Mouse (Mus musculus): Measurements from ENCODE around the gene Plod1. TPM values are rescaled to one million over a fixed set of nuclear protein-coding genes. Genes with fewer than 3 reads are reported as not detected.

Gene Plod1
- polyA plus RNA-seq, 1 experiment from 2014 or later, result 46.9 TPM

GRCm38 (mm10) chr4:147888237-147888636, 48.3 kb downstream of the Plod1 start:
- H3K9ac ChIP-seq, result no peak overlapping the region
- H3K27me3 ChIP-seq (replicated peaks), result no peaks in the 10 kb centered on the region
- H3K27ac ChIP-seq (ENCODE audit: poor library complexity, severe bottlenecking), result no peak overlapping the region
- no peak overlapping the region for H3K4me2 ChIP-seq
- H3K4me3 ChIP-seq, result no peak overlapping the region
- H3K9me3 ChIP-seq (replicated peaks), result no peaks in the 10 kb centered on the region
- no peak for ATAC-seq (ENCODE audit: insufficient number of reproducible peaks, low FRiP score)
- H3K36me3 ChIP-seq, result peaks cover 94% of the 10 kb centered on the region
- H3K4me1 ChIP-seq (replicated peaks), result no peaks in the 10 kb centered on the region
- 90% methylated on average over 4 of the region's 4 CpGs for WGBS

GRCm38 (mm10) chr4:147887277-147887676, 49.3 kb downstream of the Plod1 start:
- Histone ChIP-seq H3K27me3 (replicated peaks) (no peaks in the 10 kb centered on the region), H3K9ac (no peak overlapping the region), H3K4me3 (no peak overlapping the region), H3K4me1 (replicated peaks) (no peaks in the 10 kb centered on the region), H3K27ac (ENCODE audit: poor library complexity, severe bottlenecking) (no peak overlapping the region), H3K36me3 (peaks cover 94% of the 10 kb centered on the region), H3K4me2 (no peak overlapping the region), H3K9me3 (replicated peaks) (no peaks in the 10 kb centered on the region)
- 92% methylated on average over 7 of the region's 7 CpGs for WGBS
- no peak for ATAC-seq (ENCODE audit: insufficient number of reproducible peaks, low FRiP score)

GRCm38 (mm10) chr4:147886158-147886557, 50.4 kb downstream of the Plod1 start:
- H3K4me2 ChIP-seq, result no peak overlapping the region
- H3K36me3 ChIP-seq, result peaks cover 94% of the 10 kb centered on the region
- H3K9ac ChIP-seq, result no peak overlapping the region
- H3K9me3 ChIP-seq (replicated peaks), result no peaks in the 10 kb centered on the region
- H3K4me1 ChIP-seq (replicated peaks), result no peaks in the 10 kb centered on the region
- WGBS, result 93% methylated on average over 12 of the region's 12 CpGs
- no peak for ATAC-seq (ENCODE audit: insufficient number of reproducible peaks, low FRiP score)
- no peak overlapping the region for H3K27ac ChIP-seq (ENCODE audit: poor library complexity, severe bottlenecking)
- no peaks in the 10 kb centered on the region for H3K27me3 ChIP-seq (replicated peaks)
- H3K4me3 ChIP-seq, result no peak overlapping the region

GRCm38 (mm10) chr4:147884138-147884537, 52.4 kb downstream of the Plod1 start:
- Histone ChIP-seq H3K27ac (ENCODE audit: poor library complexity, severe bottlenecking) (no peak overlapping the region), H3K4me2 (no peak overlapping the region), H3K27me3 (replicated peaks) (no peaks in the 10 kb centered on the region), H3K36me3 (peaks cover 97% of the 10 kb centered on the region), H3K4me1 (replicated peaks) (peaks cover 6% of the 10 kb centered on the region), H3K4me3 (no peak overlapping the region), H3K9me3 (replicated peaks) (no peaks in the 10 kb centered on the region), H3K9ac (no peak overlapping the region)
- WGBS, result 89% methylated on average over 3 of the region's 3 CpGs
- no peak for ATAC-seq (ENCODE audit: insufficient number of reproducible peaks, low FRiP score)

- H3K27me3 ChIP-seq (replicated peaks), result no peaks in the 10 kb centered on the region
These were observed 53.5 kb downstream of the Plod1 start for GRCm38 (mm10) chr4:147883041-147883440.

GRCm38 (mm10) chr4:147881792-147882191, 54.8 kb downstream of the Plod1 start:
- Histone ChIP-seq H3K4me2 (no peak overlapping the region), H3K4me1 (replicated peaks) (peaks cover 6% of the 10 kb centered on the region), H3K4me3 (no peak overlapping the region), H3K27me3 (replicated peaks) (no peaks in the 10 kb centered on the region), H3K9me3 (replicated peaks) (no peaks in the 10 kb centered on the region), H3K36me3 (peaks cover 96% of the 10 kb centered on the region), H3K27ac (ENCODE audit: poor library complexity, severe bottlenecking) (no peak overlapping the region), H3K9ac (no peak overlapping the region)
- no peak for ATAC-seq (ENCODE audit: insufficient number of reproducible peaks, low FRiP score)
- 90% methylated on average over 7 of the region's 7 CpGs for WGBS

More at GRCm38 (mm10) chr4:147883041-147883440, 53.5 kb downstream of the Plod1 start:
- Histone ChIP-seq H3K4me1 (replicated peaks) (peaks cover 6% of the 10 kb centered on the region), H3K4me2 (no peak overlapping the region), H3K4me3 (no peak overlapping the region), H3K36me3 (peaks cover 97% of the 10 kb centered on the region), H3K9ac (no peak overlapping the region), H3K9me3 (replicated peaks) (no peaks in the 10 kb centered on the region), H3K27ac (ENCODE audit: poor library complexity, severe bottlenecking) (no peak overlapping the region)
- ATAC-seq (ENCODE audit: insufficient number of reproducible peaks, low FRiP score), result no peak
- WGBS, result 68% methylated on average over 6 of the region's 6 CpGs

GRCm38 (mm10) chr4:147879865-147880264, 56.7 kb downstream of the Plod1 start:
- H3K36me3 ChIP-seq, result peaks cover 96% of the 10 kb centered on the region
- H3K4me1 ChIP-seq (replicated peaks), result peaks cover 6% of the 10 kb centered on the region
- no peaks in the 10 kb centered on the region for H3K27me3 ChIP-seq (replicated peaks)
- 43% methylated on average over 5 of the region's 5 CpGs for WGBS
- no peak overlapping the region for H3K9ac ChIP-seq
- ATAC-seq (ENCODE audit: insufficient number of reproducible peaks, low FRiP score), result no peak
- H3K4me2 ChIP-seq, result no peak overlapping the region
- H3K9me3 ChIP-seq (replicated peaks), result no peaks in the 10 kb centered on the region
- no peak overlapping the region for H3K4me3 ChIP-seq
- H3K27ac ChIP-seq (ENCODE audit: poor library complexity, severe bottlenecking), result no peak overlapping the region

GRCm38 (mm10) chr4:147879456-147879855, 57.1 kb downstream of the Plod1 start:
- H3K27ac ChIP-seq (ENCODE audit: poor library complexity, severe bottlenecking), result no peak overlapping the region
- no peak overlapping the region for H3K4me2 ChIP-seq
- no peaks in the 10 kb centered on the region for H3K9me3 ChIP-seq (replicated peaks)
- ATAC-seq (ENCODE audit: insufficient number of reproducible peaks, low FRiP score), result no peak
- H3K27me3 ChIP-seq (replicated peaks), result no peaks in the 10 kb centered on the region
- H3K4me1 ChIP-seq (replicated peaks), result peaks cover 6% of the 10 kb centered on the region
- 67% methylated on average over 2 of the region's 2 CpGs for WGBS
- H3K9ac ChIP-seq, result no peak overlapping the region
- H3K36me3 ChIP-seq, result peaks cover 97% of the 10 kb centered on the region
- H3K4me3 ChIP-seq, result no peak overlapping the region

GRCm38 (mm10) chr4:147878537-147878936, 58.0 kb downstream of the Plod1 start:
- H3K27ac ChIP-seq (ENCODE audit: poor library complexity, severe bottlenecking), result no peak overlapping the region
- no peaks in the 10 kb centered on the region for H3K27me3 ChIP-seq (replicated peaks)
- no peak overlapping the region for H3K4me3 ChIP-seq
- H3K9me3 ChIP-seq (replicated peaks), result no peaks in the 10 kb centered on the region
- H3K36me3 ChIP-seq, result peaks cover 98% of the 10 kb centered on the region
- no peak overlapping the region for H3K4me2 ChIP-seq
- ATAC-seq (ENCODE audit: insufficient number of reproducible peaks, low FRiP score), result no peak
- no peak overlapping the region for H3K9ac ChIP-seq
- 94% methylated on average over 9 of the region's 9 CpGs for WGBS
- H3K4me1 ChIP-seq (replicated peaks), result peaks cover 6% of the 10 kb centered on the region

- WGBS, result 77% methylated on average over 4 of the region's 4 CpGs
- H3K27me3 ChIP-seq (replicated peaks), result no peaks in the 10 kb centered on the region
- no peaks in the 10 kb centered on the region for H3K9me3 ChIP-seq (replicated peaks)
- H3K27ac ChIP-seq (ENCODE audit: poor library complexity, severe bottlenecking), result no peak overlapping the region
- no peak for ATAC-seq (ENCODE audit: insufficient number of reproducible peaks, low FRiP score)
- H3K9ac ChIP-seq, result no peak overlapping the region
- H3K36me3 ChIP-seq, result peaks cover 95% of the 10 kb centered on the region
- no peak overlapping the region for H3K4me3 ChIP-seq
- no peak overlapping the region for H3K4me2 ChIP-seq
- H3K4me1 ChIP-seq (replicated peaks), result peaks cover 6% of the 10 kb centered on the region
These were observed 60.6 kb downstream of the Plod1 start for GRCm38 (mm10) chr4:147875852-147876575.

- Histone ChIP-seq H3K27ac (ENCODE audit: poor library complexity, severe bottlenecking) (peak overlapping the region; percentile 73; the same call in 1 of the 2 replicates), H3K9ac (peak overlapping the region; percentile 73), H3K9me3 (replicated peaks) (no peaks in the 10 kb centered on the region), H3K4me2 (peak overlapping the region; percentile 84), H3K36me3 (peaks cover 50% of the 10 kb centered on the region), H3K27me3 (replicated peaks) (no peaks in the 10 kb centered on the region), H3K4me1 (replicated peaks) (peaks cover 23% of the 10 kb centered on the region), H3K4me3 (peak overlapping the region; percentile 74)
- 5% methylated on average over 5 of the region's 5 CpGs for WGBS
- no peak for ATAC-seq (ENCODE audit: insufficient number of reproducible peaks, low FRiP score)
These were observed 67.3 kb downstream of the Plod1 start for GRCm38 (mm10) chr4:147869238-147869637.

All from heart, embryonic 12.5 days (tissue).